Mouse (Mus musculus) testis, adult 2 months (tissue): ENCODE results near the gene Itpkb.

Source experiments
- CTCF ChIP-seq: fragments of 200-500 bp; IDR thresholded peaks from 2 replicates; pipeline ENCODE4 v1.5.1; 2012; ENCODE audit warnings: low read depth, mild to moderate bottlenecking, inconsistent platforms, low read length, moderate library complexity; ENCODE audit not compliant: control insufficient read depth, insufficient read depth, insufficient replicate concordance
- POLR2A ChIP-seq: fragments of 200-500 bp; IDR thresholded peaks from 2 replicates; pipeline ENCODE4 v1.6.1; 2012; ENCODE audit warnings: low read depth, mild to moderate bottlenecking, inconsistent platforms, low read length, moderate library complexity; ENCODE audit not compliant: control insufficient read depth

- TF ChIP-seq POLR2A (no peak), CTCF (no peak)
Measured at GRCm38 (mm10) chr1:180384486-180384885, 54.2 kb downstream of the Itpkb start.
